Mouse (Mus musculus) gastrocnemius, adult 2 months (tissue): ENCODE results near the gene Mospd2. TPM values are rescaled to one million over a fixed set of nuclear protein-coding genes. Genes with fewer than 3 reads are reported as not detected.

ENCODE experiments used
- DNase-seq: peaks from one replicate; pipeline ENCODE4 v3.0.0; 2022
- H3K27ac ChIP-seq: fragments of 200-600 bp; 2 replicates; pipeline ENCODE4 v1.8.1; 2022; ENCODE audit warnings: mild to moderate bottlenecking
- H3K4me3 ChIP-seq: fragments of 200-600 bp; 2 replicates; pipeline ENCODE4 v1.8.1; 2022; ENCODE audit warnings: mild to moderate bottlenecking, moderate library complexity
- CTCF ChIP-seq: fragments of 200-600 bp; IDR thresholded peaks from 2 replicates; pipeline ENCODE4 v1.8.1; 2022; ENCODE audit warnings: antibody characterized with exemption, mild to moderate bottlenecking, moderate library complexity
- intact Hi-C: fragments of 180-260 bp; cut with DNase I; formaldehyde crosslinking; loops from one replicate; pipeline ENCODE4 v1.15.1; 2025
- total RNA-seq, 2 experiments: library from RNA; stranded (reverse); gene quantifications; 2 replicates each; pipeline ENCODE4 v1.2.3; 2021

The Mospd2 gene
- total RNA-seq, 2 experiments from 2014 or later, result 7.3 to 8.1 TPM

GRCm38 (mm10) chrX:164901847-164902246 is 78.3 kb downstream of the Mospd2 start:
- intact Hi-C loops, result no loop called here
- no peak for TF ChIP-seq CTCF
- DNase-seq, result no peak
- H3K4me3 ChIP-seq, result no peak overlapping the region
- no peak overlapping the region for H3K27ac ChIP-seq

- Histone ChIP-seq H3K27ac (no peak overlapping the region), H3K4me3 (no peak overlapping the region)
- no peak for DNase-seq
- TF ChIP-seq CTCF, result no peak
- intact Hi-C loops, result no loop called here
These were observed 80.4 kb downstream of the Mospd2 start for GRCm38 (mm10) chrX:164899805-164900204.

GRCm38 (mm10) chrX:164886260-164886659 is 93.9 kb downstream of the Mospd2 start:
- intact Hi-C loops, result no loop called here
- DNase-seq, result no peak
- Histone ChIP-seq H3K27ac (no peak overlapping the region), H3K4me3 (no peak overlapping the region)
- TF ChIP-seq CTCF, result no peak

Other genes starting within 250 kb of the Mospd2 start
- under 1 TPM; 0.45 to 0.54 TPM for gene Fancb, start 217 bp upstream of the Mospd2 start, total RNA-seq
- not detected for gene Gm17604, start 24.5 kb upstream of the Mospd2 start, total RNA-seq